Mouse (Mus musculus) liver, postnatal 0 days (tissue): Measurements from ENCODE around the gene Ceacam16. TPM values are rescaled to one million over a fixed set of nuclear protein-coding genes. Genes with fewer than 3 reads are reported as not detected.

Experiments
- ATAC-seq: fragments of 200-750 bp; cut with Nextera tagmentation; 2 replicates; pipeline ENCODE4 v1.8.0; 2017; ENCODE audit warnings: mild to moderate bottlenecking, moderate library complexity
- DNase-seq: peaks from one replicate; pipeline ENCODE4 v3.0.0-alpha.2; 2016
- H3K27ac ChIP-seq: fragments of 300-500 bp; sonication (generic); 2 replicates; pipeline ENCODE4 v1.5.1; 2014; ENCODE audit warnings: antibody characterized with exemption, moderate library complexity, mild to moderate bottlenecking, low read depth
- H3K27me3 ChIP-seq: fragments of 300-500 bp; sonication (generic); 2 replicates; pipeline ENCODE4 v1.6.1; 2014; ENCODE audit warnings: low read length, control low read depth, mixed read lengths; ENCODE audit not compliant: insufficient read depth
- H3K36me3 ChIP-seq: fragments of 300-500 bp; sonication (generic); replicated peaks from 2 replicates; pipeline ENCODE4 v1.6.1; 2014; ENCODE audit warnings: mild to moderate bottlenecking, control low read depth, low read length, moderate library complexity, mixed read lengths; ENCODE audit not compliant: insufficient read depth
- H3K4me1 ChIP-seq: fragments of 300-500 bp; sonication (generic); 2 replicates; pipeline ENCODE4 v1.6.1; 2014; ENCODE audit warnings: antibody characterized with exemption, mild to moderate bottlenecking, control low read depth; ENCODE audit not compliant: insufficient read depth
- H3K4me2 ChIP-seq: fragments of 300-500 bp; sonication (generic); 2 replicates; pipeline ENCODE4 v1.6.1; 2014; ENCODE audit warnings: low read depth, mild to moderate bottlenecking, low read length, moderate library complexity, mixed read lengths
- H3K4me3 ChIP-seq: fragments of 300-500 bp; sonication (generic); 2 replicates; pipeline ENCODE4 v1.5.1; 2014; ENCODE audit warnings: low read depth, low read length
- H3K9ac ChIP-seq: fragments of 300-500 bp; sonication (generic); replicated peaks from 2 replicates; pipeline ENCODE4 v1.6.1; 2014; ENCODE audit warnings: mild to moderate bottlenecking, moderate library complexity
- H3K9me3 ChIP-seq: fragments of 300-500 bp; sonication (generic); 2 replicates; pipeline ENCODE4 v1.6.1; 2016; ENCODE audit warnings: mild to moderate bottlenecking, control low read depth, low read length, mixed read lengths
- CTCF ChIP-seq: sonication (generic); IDR thresholded peaks from 2 replicates; pipeline ENCODE4 v1.5.1; 2016; ENCODE audit warnings: antibody characterized with exemption, low read depth
- EP300 ChIP-seq: IDR thresholded peaks from 2 replicates; pipeline ENCODE4 v1.6.1; 2016; ENCODE audit warnings: antibody characterized with exemption, low read depth, mild to moderate bottlenecking
- WGBS: fragments of 180-500 bp; shearing (Covaris S2); extraction: QIAGEN DNeasy Blood & Tissue Kit; methylation state at CpG from one replicate; pipeline ENCODE4 v1.1.7; 2014; ENCODE audit not compliant: insufficient replicate concordance; 5-methylcytosine and 5-hydroxymethylcytosine counted together
- polyA plus RNA-seq: library from polyadenylated mRNA; unstranded; fragments of >200 nt; fragmentation: Nextera tagmentation; extraction: Ambion mirVana; gene quantifications from 2 replicates; pipeline ENCODE4 v1.2.1, GENCODE M21; 2015

The Ceacam16 gene
- polyA plus RNA-seq, 1 experiment from 2014 or later: not detected

DNA sequence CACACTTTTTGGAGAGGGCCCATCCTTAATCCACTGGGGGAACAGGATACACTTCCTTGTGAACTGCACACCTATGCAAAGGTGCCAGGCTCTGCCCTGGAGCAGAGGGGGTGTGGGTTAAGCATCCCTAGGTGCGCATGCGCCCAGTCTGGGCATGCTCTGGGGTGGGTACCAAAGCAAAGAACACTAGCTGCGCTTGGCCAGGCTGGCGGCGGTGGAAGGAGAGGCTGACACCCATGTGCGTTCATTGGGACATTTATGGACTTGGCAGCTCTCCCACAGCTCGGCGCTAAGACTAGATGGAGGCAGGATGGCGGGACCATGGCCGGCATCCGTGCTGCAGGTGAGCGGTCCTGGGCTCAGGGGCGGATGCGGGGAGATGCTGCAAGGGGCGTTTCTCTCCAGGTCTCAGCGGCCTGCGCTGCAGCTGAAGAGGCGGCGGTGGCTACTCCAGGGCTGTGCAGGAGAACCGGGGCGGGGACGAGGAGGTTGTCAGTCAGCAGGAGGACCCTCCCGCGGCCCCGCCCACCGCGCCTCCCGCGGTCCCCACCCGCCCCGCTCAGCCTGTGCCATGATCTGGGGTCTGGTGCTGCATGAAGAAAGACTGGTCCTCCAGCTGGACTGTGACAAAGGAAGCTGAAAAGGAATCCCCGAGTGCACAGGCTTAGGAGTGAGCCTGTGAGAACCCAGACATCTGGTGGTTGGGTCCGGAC, 9.1 kb downstream of the Ceacam16 start, which contains the start of gene Gm19345:
Gm19345 (plus strand) TSS at position 146 of the 713 bp plus-strand sequence.
- peak; percentile 23; the same call in 1 of the 2 replicates for ATAC-seq
- Histone ChIP-seq H3K27me3 (peaks cover 12% of the 10 kb centered on the region; the same call in 1 of the 2 replicates), H3K9me3 (no peaks in the 10 kb centered on the region), H3K4me1 (0 out of 2 replicates have a peak, but pooled peaks cover 2% of the 10 kb centered on the region), H3K36me3 (no peaks in the 10 kb centered on the region), H3K27ac (no peak within 1 kb of the TSS), H3K4me2 (0 out of 2 replicates have a peak within 1 kb of the TSS, but pooled peaks have one; percentile 7), H3K9ac (no peak within 1 kb of the TSS), H3K4me3 (no peak within 1 kb of the TSS)
- no peak for DNase-seq
- WGBS: 5% methylated on average over 33 of the region's 33 CpGs
- no peak for TF ChIP-seq CTCF
- TF ChIP-seq EP300: no peak

GRCm38 (mm10) chr7:19844521-19845171, 16.5 kb downstream of the Ceacam16 start:
- peak overlapping the region; percentile 26 for H3K4me2 ChIP-seq
- H3K36me3 ChIP-seq: no peaks in the 10 kb centered on the region
- no peak overlapping the region for H3K9ac ChIP-seq
- DNase-seq (no peak), ATAC-seq (no peak)
- peak overlapping the region; percentile 60; the same call in 1 of the 2 replicates for H3K27ac ChIP-seq
- TF ChIP-seq CTCF: no peak
- TF ChIP-seq EP300: no peak
- 30% methylated on average over 15 of the region's 15 CpGs for WGBS
- H3K9me3 ChIP-seq: no peaks in the 10 kb centered on the region
- no peaks in the 10 kb centered on the region for H3K27me3 ChIP-seq
- H3K4me3 ChIP-seq: no peak overlapping the region
- H3K4me1 ChIP-seq: peaks cover 39% of the 10 kb centered on the region

- DNase-seq: peak; percentile 82
- Histone ChIP-seq H3K4me1 (peaks cover 39% of the 10 kb centered on the region), H3K4me2 (peak overlapping the region; percentile 32; the same call in 1 of the 2 replicates), H3K27me3 (no peaks in the 10 kb centered on the region), H3K4me3 (no peak overlapping the region), H3K36me3 (no peaks in the 10 kb centered on the region), H3K9me3 (no peaks in the 10 kb centered on the region), H3K27ac (peak overlapping the region; percentile 78), H3K9ac (0 out of 2 replicates have a peak overlapping the region, but pooled peaks have one; percentile 26)
- ATAC-seq: peak; percentile 72
- WGBS: 7% methylated on average over 11 of the region's 11 CpGs
- TF ChIP-seq CTCF (peak; percentile 94), EP300 (peak; percentile 17; the same call in 1 of the 2 replicates)
These were observed 17.5 kb downstream of the Ceacam16 start for GRCm38 (mm10) chr7:19843561-19843960.

DNA sequence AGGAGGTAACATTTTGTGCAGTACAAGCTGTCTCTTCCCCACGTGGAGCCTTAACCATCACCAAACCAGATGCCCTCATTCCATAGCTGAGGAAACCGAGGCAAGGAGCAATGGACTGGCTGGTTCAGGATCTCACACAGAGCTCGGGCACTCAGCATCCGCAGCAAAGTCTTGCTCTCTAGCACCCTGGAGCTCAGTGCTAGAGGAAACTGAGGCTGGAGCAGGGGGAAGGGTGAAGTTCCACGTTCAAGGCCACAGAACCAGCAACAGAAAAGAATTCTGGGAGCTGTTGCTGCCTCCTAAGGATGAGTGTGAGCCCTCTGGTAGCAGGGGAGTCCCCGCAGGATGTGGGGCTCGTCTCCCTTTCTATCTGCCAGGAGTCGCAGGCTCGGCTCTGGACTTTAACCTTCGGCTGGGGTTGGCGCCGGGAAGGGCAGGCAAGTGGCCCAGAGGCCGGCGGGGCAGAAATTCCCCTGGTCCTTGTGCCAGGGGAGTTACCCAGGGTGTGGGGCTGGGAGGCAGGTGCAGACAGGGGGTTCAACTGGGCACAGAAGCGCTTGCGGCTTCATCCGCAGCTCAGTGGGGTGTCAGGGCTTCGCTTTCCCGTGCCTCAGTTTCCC, 18.1 kb downstream of the Ceacam16 start:
- TF ChIP-seq EP300 (no peak), CTCF (no peak)
- DNase-seq (peak; percentile 62), ATAC-seq (peak; percentile 62)
- Histone ChIP-seq H3K27ac (peak overlapping the region; percentile 78), H3K4me1 (peaks cover 39% of the 10 kb centered on the region), H3K4me3 (no peak overlapping the region), H3K27me3 (no peaks in the 10 kb centered on the region), H3K4me2 (0 out of 2 replicates have a peak overlapping the region, but pooled peaks have one; percentile 32), H3K9me3 (no peaks in the 10 kb centered on the region), H3K9ac (no peak overlapping the region), H3K36me3 (no peaks in the 10 kb centered on the region)
- WGBS: 35% methylated on average over 19 of the region's 19 CpGs

DNA sequence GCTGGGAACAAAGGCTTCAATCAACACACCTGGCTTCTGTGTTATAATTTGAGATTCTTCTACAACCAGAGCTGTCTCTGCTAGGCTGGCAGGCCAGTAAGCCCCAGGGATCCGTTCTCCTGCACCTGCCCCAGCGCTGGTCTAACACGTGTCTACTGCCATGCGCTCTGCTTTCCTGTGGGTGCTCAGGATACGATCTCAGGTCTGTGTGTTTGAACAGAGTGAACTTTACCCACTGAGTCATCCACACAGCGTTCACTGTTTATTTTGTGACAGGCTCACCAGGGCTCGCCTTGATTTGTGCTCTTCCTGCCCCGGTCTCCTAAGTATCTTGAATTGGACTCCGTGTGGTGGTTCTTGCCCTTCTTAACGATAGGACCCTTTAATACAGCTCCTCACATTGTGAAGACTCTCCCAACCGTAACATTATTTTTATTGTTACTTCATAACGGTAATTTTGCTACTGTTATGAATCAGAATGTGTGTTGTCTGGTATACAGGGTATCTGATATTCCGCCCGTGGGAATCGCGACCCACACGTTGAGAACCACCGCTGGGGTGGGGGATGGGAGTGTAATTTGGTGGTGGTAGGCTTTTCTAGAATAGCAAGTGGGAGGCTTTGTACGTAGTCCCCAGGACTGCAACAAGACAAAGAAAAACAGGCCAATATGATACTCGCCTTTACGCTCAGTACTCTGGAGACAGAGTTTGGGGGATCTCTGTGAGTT, 19.2 kb downstream of the Ceacam16 start:
- peak; percentile 57 for DNase-seq
- Histone ChIP-seq H3K36me3 (no peaks in the 10 kb centered on the region), H3K4me3 (no peak overlapping the region), H3K9me3 (no peaks in the 10 kb centered on the region), H3K4me1 (peaks cover 37% of the 10 kb centered on the region), H3K9ac (no peak overlapping the region), H3K27me3 (no peaks in the 10 kb centered on the region), H3K4me2 (no peak overlapping the region), H3K27ac (peak overlapping the region; percentile 87)
- TF ChIP-seq EP300 (0 out of 2 replicates have a peak, but pooled peaks have one; percentile 6), CTCF (no peak)
- ATAC-seq: peak; percentile 88
- WGBS: 58% methylated on average over 21 of the region's 21 CpGs
